Mouse (Mus musculus): ENCODE measurements at regions not wholly inside any gene's neighbourhood (a gene's known extent, or its start where the extent isn't known, plus 50 kb on each side); places are given as distances from the start of the nearest gene placed in this dataset.
A peak's percentile ranks its signal among the peaks of the same experiment; 100 is the strongest.

- Histone ChIP-seq H3K4me3 (ENCODE audit: low read length) (no peak overlapping the region), H3K27ac (ENCODE audit: low read length) (peak overlapping the region; percentile 61), H3K4me2 (replicated peaks; ENCODE audit: low read depth, low read length) (no peak overlapping the region), H3K27me3 (ENCODE audit: insufficient read depth, low read length) (no peaks in the 10 kb centered on the region), H3K9ac (replicated peaks; ENCODE audit: low read length) (no peak overlapping the region), H3K9me3 (ENCODE audit: low read length) (no peaks in the 10 kb centered on the region), H3K4me1 (ENCODE audit: insufficient read depth, low read length) (peaks cover 71% of the 10 kb centered on the region), H3K36me3 (ENCODE audit: insufficient read depth, low read length) (no peaks in the 10 kb centered on the region)
- WGBS: 73% methylated on average over 8 of the region's 8 CpGs
- no peak for ATAC-seq (ENCODE audit: low FRiP score, low TSS enrichment)
Observed at GRCm38 (mm10) chr12:80018086-80018485, 94.7 kb downstream of the Zfp36l1 start.

GRCm38 (mm10) chr12:80017376-80017929, 95.4 kb downstream of the Zfp36l1 start:
- WGBS: 55% methylated on average over 8 of the region's 8 CpGs
- Histone ChIP-seq H3K27ac (ENCODE audit: low read length) (peak overlapping the region; percentile 61; the same call in 1 of the 2 replicates), H3K4me3 (ENCODE audit: low read length) (no peak overlapping the region), H3K9me3 (ENCODE audit: low read length) (no peaks in the 10 kb centered on the region), H3K36me3 (ENCODE audit: insufficient read depth, low read length) (no peaks in the 10 kb centered on the region), H3K4me1 (ENCODE audit: insufficient read depth, low read length) (peaks cover 71% of the 10 kb centered on the region), H3K4me2 (replicated peaks; ENCODE audit: low read depth, low read length) (no peak overlapping the region), H3K27me3 (ENCODE audit: insufficient read depth, low read length) (no peaks in the 10 kb centered on the region), H3K9ac (replicated peaks; ENCODE audit: low read length) (no peak overlapping the region)
- no peak for ATAC-seq (ENCODE audit: low FRiP score, low TSS enrichment)

GRCm38 (mm10) chr12:80015938-80016337, 96.9 kb downstream of the Zfp36l1 start:
- H3K27ac ChIP-seq (ENCODE audit: low read length): no peak overlapping the region
- no peaks in the 10 kb centered on the region for H3K9me3 ChIP-seq (ENCODE audit: low read length)
- H3K4me3 ChIP-seq (ENCODE audit: low read length): no peak overlapping the region
- H3K9ac ChIP-seq (replicated peaks; ENCODE audit: low read length): no peak overlapping the region
- peaks cover 62% of the 10 kb centered on the region for H3K4me1 ChIP-seq (ENCODE audit: insufficient read depth, low read length)
- no peaks in the 10 kb centered on the region for H3K27me3 ChIP-seq (ENCODE audit: insufficient read depth, low read length)
- no peak overlapping the region for H3K4me2 ChIP-seq (replicated peaks; ENCODE audit: low read depth, low read length)
- ATAC-seq (ENCODE audit: low FRiP score, low TSS enrichment): no peak
- H3K36me3 ChIP-seq (ENCODE audit: insufficient read depth, low read length): no peaks in the 10 kb centered on the region
- 92% methylated on average over 1 of the region's 1 CpGs for WGBS

GRCm38 (mm10) chr12:80014598-80014983, 98.2 kb downstream of the Zfp36l1 start:
- peaks cover 53% of the 10 kb centered on the region for H3K4me1 ChIP-seq (ENCODE audit: insufficient read depth, low read length)
- WGBS: 39% methylated on average over 7 of the region's 7 CpGs
- ATAC-seq (ENCODE audit: low FRiP score, low TSS enrichment): no peak
- peak overlapping the region; percentile 42 for H3K9ac ChIP-seq (replicated peaks; ENCODE audit: low read length)
- peak overlapping the region; percentile 89 for H3K27ac ChIP-seq (ENCODE audit: low read length)
- no peak overlapping the region for H3K4me3 ChIP-seq (ENCODE audit: low read length)
- H3K9me3 ChIP-seq (ENCODE audit: low read length): no peaks in the 10 kb centered on the region
- H3K4me2 ChIP-seq (replicated peaks; ENCODE audit: low read depth, low read length): peak overlapping the region; percentile 31
- no peaks in the 10 kb centered on the region for H3K27me3 ChIP-seq (ENCODE audit: insufficient read depth, low read length)
- H3K36me3 ChIP-seq (ENCODE audit: insufficient read depth, low read length): no peaks in the 10 kb centered on the region

- Histone ChIP-seq H3K27ac (ENCODE audit: low read length) (peak overlapping the region; percentile 89), H3K4me2 (replicated peaks; ENCODE audit: low read depth, low read length) (peak overlapping the region; percentile 31), H3K4me1 (ENCODE audit: insufficient read depth, low read length) (peaks cover 50% of the 10 kb centered on the region), H3K9me3 (ENCODE audit: low read length) (no peaks in the 10 kb centered on the region), H3K4me3 (ENCODE audit: low read length) (no peak overlapping the region), H3K27me3 (ENCODE audit: insufficient read depth, low read length) (no peaks in the 10 kb centered on the region), H3K9ac (replicated peaks; ENCODE audit: low read length) (peak overlapping the region; percentile 42), H3K36me3 (ENCODE audit: insufficient read depth, low read length) (no peaks in the 10 kb centered on the region)
- ATAC-seq (ENCODE audit: low FRiP score, low TSS enrichment): peak; percentile 56; the same call in 1 of the 2 replicates
- 15% methylated on average over 14 of the region's 14 CpGs for WGBS
Observed at GRCm38 (mm10) chr12:80013904-80014597, 98.8 kb downstream of the Zfp36l1 start.

GRCm38 (mm10) chr12:80013577-80013903, 99.3 kb downstream of the Zfp36l1 start:
- Histone ChIP-seq H3K27ac (ENCODE audit: low read length) (peak overlapping the region; percentile 89), H3K9ac (replicated peaks; ENCODE audit: low read length) (no peak overlapping the region), H3K4me2 (replicated peaks; ENCODE audit: low read depth, low read length) (peak overlapping the region; percentile 31), H3K9me3 (ENCODE audit: low read length) (no peaks in the 10 kb centered on the region), H3K36me3 (ENCODE audit: insufficient read depth, low read length) (no peaks in the 10 kb centered on the region), H3K4me1 (ENCODE audit: insufficient read depth, low read length) (peaks cover 45% of the 10 kb centered on the region), H3K4me3 (ENCODE audit: low read length) (no peak overlapping the region), H3K27me3 (ENCODE audit: insufficient read depth, low read length) (no peaks in the 10 kb centered on the region)
- 55% methylated on average over 6 of the region's 6 CpGs for whole genome bisulfite sequencing
- no peak for ATAC-seq (ENCODE audit: low FRiP score, low TSS enrichment)

- H3K9ac ChIP-seq (replicated peaks; ENCODE audit: low read length): no peak overlapping the region
- ATAC-seq (ENCODE audit: low FRiP score, low TSS enrichment): no peak
- no peak overlapping the region for H3K4me3 ChIP-seq (ENCODE audit: low read length)
- 37% methylated on average over 6 of the region's 6 CpGs for WGBS
- H3K27ac ChIP-seq (ENCODE audit: low read length): no peak overlapping the region
- no peaks in the 10 kb centered on the region for H3K27me3 ChIP-seq (ENCODE audit: insufficient read depth, low read length)
- H3K36me3 ChIP-seq (ENCODE audit: insufficient read depth, low read length): no peaks in the 10 kb centered on the region
- H3K4me1 ChIP-seq (ENCODE audit: insufficient read depth, low read length): peaks cover 34% of the 10 kb centered on the region
- H3K9me3 ChIP-seq (ENCODE audit: low read length): no peaks in the 10 kb centered on the region
- no peak overlapping the region for H3K4me2 ChIP-seq (replicated peaks; ENCODE audit: low read depth, low read length)
Observed at GRCm38 (mm10) chr12:80011916-80012315, 100.9 kb downstream of the Zfp36l1 start.

GRCm38 (mm10) chr12:80010947-80011346, 101.9 kb downstream of the Zfp36l1 start:
- H3K27ac ChIP-seq (ENCODE audit: low read length): no peak overlapping the region
- no peak overlapping the region for H3K4me3 ChIP-seq (ENCODE audit: low read length)
- H3K4me2 ChIP-seq (replicated peaks; ENCODE audit: low read depth, low read length): no peak overlapping the region
- no peaks in the 10 kb centered on the region for H3K9me3 ChIP-seq (ENCODE audit: low read length)
- H3K27me3 ChIP-seq (ENCODE audit: insufficient read depth, low read length): no peaks in the 10 kb centered on the region
- ATAC-seq (ENCODE audit: low FRiP score, low TSS enrichment): no peak
- no peak overlapping the region for H3K9ac ChIP-seq (replicated peaks; ENCODE audit: low read length)
- no peaks in the 10 kb centered on the region for H3K36me3 ChIP-seq (ENCODE audit: insufficient read depth, low read length)
- H3K4me1 ChIP-seq (ENCODE audit: insufficient read depth, low read length): peaks cover 34% of the 10 kb centered on the region
- WGBS: 92% methylated on average over 1 of the region's 1 CpGs

- peaks cover 33% of the 10 kb centered on the region for H3K4me1 ChIP-seq (ENCODE audit: insufficient read depth, low read length)
- no peak for ATAC-seq (ENCODE audit: low FRiP score, low TSS enrichment)
- no peak overlapping the region for H3K9ac ChIP-seq (replicated peaks; ENCODE audit: low read length)
- 75% methylated on average over 2 of the region's 2 CpGs for WGBS
- H3K4me2 ChIP-seq (replicated peaks; ENCODE audit: low read depth, low read length): no peak overlapping the region
- no peaks in the 10 kb centered on the region for H3K9me3 ChIP-seq (ENCODE audit: low read length)
- H3K27ac ChIP-seq (ENCODE audit: low read length): no peak overlapping the region
- no peak overlapping the region for H3K4me3 ChIP-seq (ENCODE audit: low read length)
- no peaks in the 10 kb centered on the region for H3K27me3 ChIP-seq (ENCODE audit: insufficient read depth, low read length)
- H3K36me3 ChIP-seq (ENCODE audit: insufficient read depth, low read length): no peaks in the 10 kb centered on the region
Observed at GRCm38 (mm10) chr12:80010220-80010619, 102.6 kb downstream of the Zfp36l1 start.

- no peak for ATAC-seq (ENCODE audit: low FRiP score, low TSS enrichment)
- WGBS: 56% methylated on average over 7 of the region's 7 CpGs
Observed at GRCm38 (mm10) chr12:80007849-80008248, 105.0 kb downstream of the Zfp36l1 start.

More at GRCm38 (mm10) chr12:80007849-80008248, 105.0 kb downstream of the Zfp36l1 start:
- H3K36me3 ChIP-seq (ENCODE audit: insufficient read depth, low read length): no peaks in the 10 kb centered on the region
- no peak overlapping the region for H3K4me2 ChIP-seq (replicated peaks; ENCODE audit: low read depth, low read length)
- peaks cover 10% of the 10 kb centered on the region for H3K4me1 ChIP-seq (ENCODE audit: insufficient read depth, low read length)
- no peak overlapping the region for H3K27ac ChIP-seq (ENCODE audit: low read length)
- H3K9me3 ChIP-seq (ENCODE audit: low read length): no peaks in the 10 kb centered on the region
- H3K27me3 ChIP-seq (ENCODE audit: insufficient read depth, low read length): no peaks in the 10 kb centered on the region
- H3K4me3 ChIP-seq (ENCODE audit: low read length): no peak overlapping the region
- H3K9ac ChIP-seq (replicated peaks; ENCODE audit: low read length): no peak overlapping the region

Data from kidney, embryonic 16.5 days (tissue).